Mouse (Mus musculus): Measurements from ENCODE around the gene Nup210l. TPM values are rescaled to one million over a fixed set of nuclear protein-coding genes. Genes with fewer than 3 reads are reported as not detected.

Nup210l gene
- polyA plus RNA-seq, 2 experiments, result 0.28 TPM; not detected in 1

- WGBS (ENCODE audit: insufficient replicate concordance), result 65% methylated on average over 11 of the region's 11 CpGs
- DNase-seq (ENCODE audit: low read depth in 3 of 3, low spot score in 3 of 3), result no peak
- Histone ChIP-seq H3K9me3 (ENCODE audit: control insufficient read depth, low read length) (no peaks in the 10 kb centered on the region), H3K4me1 (replicated peaks; ENCODE audit: control insufficient read depth in 2 of 2, insufficient read depth in 2 of 2, low read length in 1 of 2) (no peaks in the 10 kb centered on the region), H3K4me3 (ENCODE audit: insufficient read depth in 1 of 2, low read depth in 2 of 2, low read length in 2 of 2) (no peak overlapping the region), H3K27me3 (ENCODE audit: control insufficient read depth, insufficient read depth, low read length) (no peaks in the 10 kb centered on the region), H3K4me2 (ENCODE audit: low read depth) (no peak overlapping the region), H3K36me3 (replicated peaks; ENCODE audit: control insufficient read depth, insufficient read depth, low read depth) (no peaks in the 10 kb centered on the region), H3K9ac (replicated peaks) (no peak overlapping the region), H3K27ac (no peak overlapping the region)
- TF ChIP-seq EP300 (IDR thresholded peaks at IDR 0.05; ENCODE audit: low read depth), result no peak
- TF ChIP-seq CTCF (IDR thresholded peaks at IDR 0.05; ENCODE audit: low read depth), result no peak
- ATAC-seq (ENCODE audit: insufficient read depth), result no peak
These were observed 87.1 kb downstream of the Nup210l start for GRCm38 (mm10) chr3:90190859-90191510.

GRCm38 (mm10) chr3:90194759-90195158, 90.8 kb downstream of the Nup210l start:
- TF ChIP-seq EP300 (IDR thresholded peaks at IDR 0.05; ENCODE audit: low read depth) (no peak), CTCF (IDR thresholded peaks at IDR 0.05; ENCODE audit: low read depth) (no peak)
- Histone ChIP-seq H3K9ac (replicated peaks) (no peak overlapping the region), H3K27me3 (ENCODE audit: control insufficient read depth, insufficient read depth, low read length) (no peaks in the 10 kb centered on the region), H3K4me2 (ENCODE audit: low read depth) (no peak overlapping the region), H3K27ac (no peak overlapping the region), H3K4me1 (replicated peaks; ENCODE audit: control insufficient read depth in 2 of 2, insufficient read depth in 2 of 2, low read length in 1 of 2) (no peaks in the 10 kb centered on the region), H3K9me3 (ENCODE audit: control insufficient read depth, low read length) (no peaks in the 10 kb centered on the region), H3K36me3 (replicated peaks; ENCODE audit: control insufficient read depth, insufficient read depth, low read depth) (no peaks in the 10 kb centered on the region), H3K4me3 (ENCODE audit: insufficient read depth in 1 of 2, low read depth in 2 of 2, low read length in 2 of 2) (no peak overlapping the region)
- 59% methylated on average over 4 of the region's 4 CpGs for WGBS (ENCODE audit: insufficient replicate concordance)
- DNase-seq (ENCODE audit: low read depth in 3 of 3, low spot score in 3 of 3), result no peak
- ATAC-seq (ENCODE audit: insufficient read depth), result no peak

GRCm38 (mm10) chr3:90195644-90196043, 91.7 kb downstream of the Nup210l start:
- no peaks in the 10 kb centered on the region for H3K9me3 ChIP-seq (ENCODE audit: control insufficient read depth, low read length)
- no peaks in the 10 kb centered on the region for H3K4me1 ChIP-seq (replicated peaks; ENCODE audit: control insufficient read depth in 2 of 2, insufficient read depth in 2 of 2, low read length in 1 of 2)
- TF ChIP-seq EP300 (IDR thresholded peaks at IDR 0.05; ENCODE audit: low read depth), result no peak
- no peak for TF ChIP-seq CTCF (IDR thresholded peaks at IDR 0.05; ENCODE audit: low read depth)
- 66% methylated on average over 1 of the region's 1 CpGs for WGBS (ENCODE audit: insufficient replicate concordance)
- no peak overlapping the region for H3K27ac ChIP-seq
- no peak overlapping the region for H3K4me3 ChIP-seq (ENCODE audit: insufficient read depth in 1 of 2, low read depth in 2 of 2, low read length in 2 of 2)
- H3K36me3 ChIP-seq (replicated peaks; ENCODE audit: control insufficient read depth, insufficient read depth, low read depth), result no peaks in the 10 kb centered on the region
- H3K9ac ChIP-seq (replicated peaks), result no peak overlapping the region
- no peak overlapping the region for H3K4me2 ChIP-seq (ENCODE audit: low read depth)
- no peak for DNase-seq (ENCODE audit: low read depth in 3 of 3, low spot score in 3 of 3)
- no peaks in the 10 kb centered on the region for H3K27me3 ChIP-seq (ENCODE audit: control insufficient read depth, insufficient read depth, low read length)
- no peak for ATAC-seq (ENCODE audit: insufficient read depth)

GRCm38 (mm10) chr3:90197548-90197947, 93.6 kb downstream of the Nup210l start:
- no peak for DNase-seq (ENCODE audit: low read depth in 3 of 3, low spot score in 3 of 3)
- Histone ChIP-seq H3K27ac (no peak overlapping the region), H3K4me3 (ENCODE audit: insufficient read depth in 1 of 2, low read depth in 2 of 2, low read length in 2 of 2) (no peak overlapping the region), H3K4me2 (ENCODE audit: low read depth) (no peak overlapping the region), H3K27me3 (ENCODE audit: control insufficient read depth, insufficient read depth, low read length) (no peaks in the 10 kb centered on the region), H3K9ac (replicated peaks) (no peak overlapping the region), H3K36me3 (replicated peaks; ENCODE audit: control insufficient read depth, insufficient read depth, low read depth) (no peaks in the 10 kb centered on the region), H3K9me3 (ENCODE audit: control insufficient read depth, low read length) (no peaks in the 10 kb centered on the region), H3K4me1 (replicated peaks; ENCODE audit: control insufficient read depth in 2 of 2, insufficient read depth in 2 of 2, low read length in 1 of 2) (no peaks in the 10 kb centered on the region)
- WGBS (ENCODE audit: insufficient replicate concordance), result 56% methylated on average over 1 of the region's 1 CpGs
- TF ChIP-seq EP300 (IDR thresholded peaks at IDR 0.05; ENCODE audit: low read depth), result no peak
- TF ChIP-seq CTCF (IDR thresholded peaks at IDR 0.05; ENCODE audit: low read depth), result no peak
- ATAC-seq (ENCODE audit: insufficient read depth), result no peak

- no peak overlapping the region for H3K4me2 ChIP-seq (ENCODE audit: low read depth)
- H3K4me1 ChIP-seq (replicated peaks; ENCODE audit: control insufficient read depth in 2 of 2, insufficient read depth in 2 of 2, low read length in 1 of 2), result no peaks in the 10 kb centered on the region
- no peak overlapping the region for H3K9ac ChIP-seq (replicated peaks)
- H3K9me3 ChIP-seq (ENCODE audit: control insufficient read depth, low read length), result no peaks in the 10 kb centered on the region
- H3K36me3 ChIP-seq (replicated peaks; ENCODE audit: control insufficient read depth, insufficient read depth, low read depth), result peaks cover 5% of the 10 kb centered on the region; the same call in 1 of the 2 replicates
- 61% methylated on average over 1 of the region's 1 CpGs for WGBS (ENCODE audit: insufficient replicate concordance)
- H3K4me3 ChIP-seq (ENCODE audit: insufficient read depth in 1 of 2, low read depth in 2 of 2, low read length in 2 of 2), result no peak overlapping the region
- no peak for TF ChIP-seq CTCF (IDR thresholded peaks at IDR 0.05; ENCODE audit: low read depth)
- TF ChIP-seq EP300 (IDR thresholded peaks at IDR 0.05; ENCODE audit: low read depth), result no peak
- no peaks in the 10 kb centered on the region for H3K27me3 ChIP-seq (ENCODE audit: control insufficient read depth, insufficient read depth, low read length)
- DNase-seq (ENCODE audit: low read depth in 3 of 3, low spot score in 3 of 3) (no peak), ATAC-seq (ENCODE audit: insufficient read depth) (no peak)
- H3K27ac ChIP-seq, result no peak overlapping the region
These were observed 99.0 kb downstream of the Nup210l start for GRCm38 (mm10) chr3:90202884-90203283.
